Mouse (Mus musculus) lung, postnatal 0 days (tissue): ENCODE data around the gene Oser1.

Source experiments
- CTCF ChIP-seq: IDR thresholded peaks from 2 replicates; pipeline ENCODE4 v1.5.1; 2016; ENCODE audit warnings: antibody characterized with exemption, mild to moderate bottlenecking
- EP300 ChIP-seq: IDR thresholded peaks from 2 replicates; pipeline ENCODE4 v1.6.1; 2016; ENCODE audit warnings: antibody characterized with exemption, mild to moderate bottlenecking, control low read depth

GRCm38 (mm10) chr2:163447375-163447774 is 22.9 kb upstream of the Oser1 start:
- TF ChIP-seq CTCF (no peak), EP300 (no peak)
